Mouse (Mus musculus) intestine, postnatal 0 days (tissue): Measurements from ENCODE around the gene Mien1. TPM values are rescaled to one million over a fixed set of nuclear protein-coding genes. Genes with fewer than 3 reads are reported as not detected.

Experiments used
- ATAC-seq: fragments of 200-750 bp; cut with Nextera tagmentation; 2 replicates; pipeline ENCODE4 v1.8.0; 2017; ENCODE audit warnings: mild to moderate bottlenecking, moderate TSS enrichment, moderate library complexity
- H3K27ac ChIP-seq: fragments of 300-500 bp; sonication (generic); 2 replicates; pipeline ENCODE4 v1.5.1; 2014; ENCODE audit warnings: mild to moderate bottlenecking, low read depth, low read length, moderate library complexity
- H3K27me3 ChIP-seq: fragments of 300-500 bp; sonication (generic); replicated peaks from 2 replicates; pipeline ENCODE4 v1.6.1; 2014; ENCODE audit warnings: low read length, mixed read lengths; ENCODE audit not compliant: control insufficient read depth, insufficient read depth
- H3K36me3 ChIP-seq: fragments of 300-500 bp; sonication (generic); 2 replicates; pipeline ENCODE4 v1.6.1; 2014; ENCODE audit warnings: mild to moderate bottlenecking, moderate library complexity; ENCODE audit not compliant: control insufficient read depth, insufficient read depth
- H3K4me1 ChIP-seq: fragments of 300-500 bp; sonication (generic); replicated peaks from 2 replicates; pipeline ENCODE4 v1.6.1; 2014; ENCODE audit warnings: antibody characterized with exemption, low read length, mixed read lengths; ENCODE audit not compliant: control insufficient read depth, insufficient read depth
- H3K4me2 ChIP-seq: fragments of 300-500 bp; sonication (generic); replicated peaks from 2 replicates; pipeline ENCODE4 v1.6.1; 2014; ENCODE audit warnings: low read depth, mild to moderate bottlenecking, moderate library complexity
- H3K4me3 ChIP-seq: fragments of 300-500 bp; sonication (generic); 2 replicates; pipeline ENCODE4 v1.5.1; 2014; ENCODE audit warnings: low read depth, low read length
- H3K9ac ChIP-seq: fragments of 300-500 bp; sonication (generic); 2 replicates; pipeline ENCODE4 v1.6.1; 2014; ENCODE audit warnings: mild to moderate bottlenecking, low read depth, low read length
- H3K9me3 ChIP-seq: fragments of 300-500 bp; sonication (generic); 2 replicates; pipeline ENCODE4 v1.6.1; 2016; ENCODE audit warnings: mixed run types; ENCODE audit not compliant: control insufficient read depth
- CTCF ChIP-seq: sonication (generic); IDR thresholded peaks from 2 replicates; pipeline ENCODE4 v1.5.1; 2016; ENCODE audit warnings: low read depth, mild to moderate bottlenecking, control low read depth, antibody characterized with exemption, moderate library complexity
- WGBS: fragments of 180-500 bp; shearing (Covaris S2); extraction: QIAGEN DNeasy Blood & Tissue Kit; methylation state at CpG from one replicate; pipeline ENCODE4 v1.1.7; 2014; 5-methylcytosine and 5-hydroxymethylcytosine counted together
- polyA plus RNA-seq: library from polyadenylated mRNA; unstranded; fragments of >200 nt; fragmentation: Nextera tagmentation; extraction: Ambion mirVana; gene quantifications from 2 replicates; pipeline ENCODE4 v1.2.1, GENCODE M21; 2015

Mien1 gene
- 264 and 265 TPM in 2 replicates for polyA plus RNA-seq

GRCm38 (mm10) chr11:98438331-98439158 is at the start of gene Mien1:
Mien1 (minus strand) TSS chr11:98438991.
- Histone ChIP-seq H3K4me2 (peak within 1 kb of the TSS; percentile 80), H3K27me3 (no peaks in the 10 kb centered on the region), H3K4me1 (no peaks in the 10 kb centered on the region), H3K4me3 (peak within 1 kb of the TSS; percentile 57), H3K9me3 (no peaks in the 10 kb centered on the region), H3K36me3 (peaks cover 38% of the 10 kb centered on the region), H3K9ac (peak within 1 kb of the TSS; percentile 51; the same call in 1 of the 2 replicates), H3K27ac (peak within 1 kb of the TSS; percentile 78)
- peak; percentile 98 for ATAC-seq
- 2% methylated on average over 43 of the region's 43 CpGs for WGBS
- TF ChIP-seq CTCF = peak; percentile 99

- no peak for ATAC-seq
- no peak for TF ChIP-seq CTCF
- H3K36me3 ChIP-seq = no peaks in the 10 kb centered on the region
- H3K4me2 ChIP-seq = no peak overlapping the region
- H3K9me3 ChIP-seq = no peaks in the 10 kb centered on the region
- H3K27me3 ChIP-seq = no peaks in the 10 kb centered on the region
- 77% methylated on average over 5 of the region's 5 CpGs for WGBS
- H3K4me3 ChIP-seq = no peak overlapping the region
- H3K4me1 ChIP-seq = no peaks in the 10 kb centered on the region
- H3K9ac ChIP-seq = no peak overlapping the region
- H3K27ac ChIP-seq = no peak overlapping the region
Measured at GRCm38 (mm10) chr11:98487526-98488040, 48.8 kb upstream of the Mien1 start.

GRCm38 (mm10) chr11:98485749-98486148 is 47.0 kb upstream of the Mien1 start:
- Histone ChIP-seq H3K27ac (no peak overlapping the region), H3K27me3 (no peaks in the 10 kb centered on the region), H3K9me3 (no peaks in the 10 kb centered on the region), H3K36me3 (no peaks in the 10 kb centered on the region), H3K4me1 (no peaks in the 10 kb centered on the region), H3K4me3 (no peak overlapping the region), H3K4me2 (no peak overlapping the region), H3K9ac (no peak overlapping the region)
- no peak for ATAC-seq
- WGBS = 86% methylated on average over 2 of the region's 2 CpGs
- no peak for TF ChIP-seq CTCF

- H3K27me3 ChIP-seq = no peaks in the 10 kb centered on the region
- TF ChIP-seq CTCF = no peak
- H3K27ac ChIP-seq = no peak overlapping the region
- no peak overlapping the region for H3K4me2 ChIP-seq
- H3K9me3 ChIP-seq = no peaks in the 10 kb centered on the region
- H3K36me3 ChIP-seq = no peaks in the 10 kb centered on the region
- ATAC-seq = no peak
- no peaks in the 10 kb centered on the region for H3K4me1 ChIP-seq
- H3K4me3 ChIP-seq = no peak overlapping the region
- 77% methylated on average over 10 of the region's 10 CpGs for WGBS
- no peak overlapping the region for H3K9ac ChIP-seq
Measured at GRCm38 (mm10) chr11:98482067-98482466, 43.3 kb upstream of the Mien1 start.

- no peaks in the 10 kb centered on the region for H3K36me3 ChIP-seq
- no peak overlapping the region for H3K4me2 ChIP-seq
- no peaks in the 10 kb centered on the region for H3K9me3 ChIP-seq
- ATAC-seq = no peak
- H3K27ac ChIP-seq = no peak overlapping the region
- H3K4me1 ChIP-seq = no peaks in the 10 kb centered on the region
- no peaks in the 10 kb centered on the region for H3K27me3 ChIP-seq
- WGBS = 66% methylated on average over 6 of the region's 6 CpGs
- H3K4me3 ChIP-seq = no peak overlapping the region
- no peak for TF ChIP-seq CTCF
- no peak overlapping the region for H3K9ac ChIP-seq
Measured at GRCm38 (mm10) chr11:98481231-98481630, 42.4 kb upstream of the Mien1 start.

GRCm38 (mm10) chr11:98479940-98480497 is 41.2 kb upstream of the Mien1 start:
- H3K27ac ChIP-seq = no peak overlapping the region
- no peaks in the 10 kb centered on the region for H3K36me3 ChIP-seq
- no peak for TF ChIP-seq CTCF
- H3K27me3 ChIP-seq = no peaks in the 10 kb centered on the region
- 80% methylated on average over 12 of the region's 12 CpGs for WGBS
- no peaks in the 10 kb centered on the region for H3K9me3 ChIP-seq
- no peaks in the 10 kb centered on the region for H3K4me1 ChIP-seq
- H3K4me3 ChIP-seq = no peak overlapping the region
- H3K4me2 ChIP-seq = no peak overlapping the region
- no peak overlapping the region for H3K9ac ChIP-seq
- ATAC-seq = no peak
